Mouse (Mus musculus): ENCODE data around the gene Olfr15. TPM values are rescaled to one million over a fixed set of nuclear protein-coding genes. Genes with fewer than 3 reads are reported as not detected.
A peak's percentile ranks its signal among the peaks of the same experiment; 100 is the strongest.

Olfr15 gene
- polyA plus RNA-seq, 1 experiment, result not detected

DNA sequence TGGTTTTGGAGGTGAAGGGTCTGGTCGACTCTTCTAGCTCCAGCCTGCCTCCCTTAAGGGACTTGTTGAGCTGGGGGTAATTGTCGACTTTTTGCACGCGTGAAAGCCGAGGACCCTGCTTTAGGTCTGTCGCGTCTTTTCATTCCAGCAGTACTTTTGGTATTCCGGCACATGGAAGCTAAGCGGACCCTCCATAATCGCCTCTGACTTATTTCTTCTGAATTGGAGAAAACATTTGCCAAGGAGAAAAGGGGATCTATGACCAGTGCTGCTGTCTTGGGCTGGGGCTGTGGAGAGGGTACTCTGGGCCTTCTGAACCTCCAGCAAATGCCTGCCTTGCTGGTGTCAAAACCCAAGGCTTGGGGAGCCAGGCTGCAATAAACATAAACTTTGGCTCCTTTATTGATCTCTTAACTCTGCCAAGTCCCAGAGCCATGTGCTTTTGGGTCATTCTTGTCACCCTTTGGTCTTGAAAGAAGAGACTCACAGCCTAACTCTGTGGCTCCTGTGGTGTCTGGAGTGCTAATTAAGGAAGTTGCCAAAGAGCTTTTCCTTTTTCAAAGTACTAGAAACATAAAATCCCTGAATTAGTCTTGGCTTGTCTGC is 54.5 kb downstream of the Olfr15 start:
- no peak for TF ChIP-seq CTCF (IDR thresholded peaks at IDR 0.05; ENCODE audit: control insufficient read depth, insufficient read depth, low read length)
- H3K27ac ChIP-seq (ENCODE audit: control insufficient read depth, insufficient read depth, low read depth, low read length, poor library complexity), result peak overlapping the region; percentile 98
- under 1% methylated on average over 10 of the region's 10 CpGs for WGBS
- H3K4me3 ChIP-seq (replicated peaks; ENCODE audit: control insufficient read depth, low read depth, low read length), result peak overlapping the region; percentile 88
- H3K4me1 ChIP-seq (ENCODE audit: control insufficient read depth, insufficient read depth, low read length), result peaks cover 1% of the 10 kb centered on the region; the same call in 1 of the 2 replicates

DNA sequence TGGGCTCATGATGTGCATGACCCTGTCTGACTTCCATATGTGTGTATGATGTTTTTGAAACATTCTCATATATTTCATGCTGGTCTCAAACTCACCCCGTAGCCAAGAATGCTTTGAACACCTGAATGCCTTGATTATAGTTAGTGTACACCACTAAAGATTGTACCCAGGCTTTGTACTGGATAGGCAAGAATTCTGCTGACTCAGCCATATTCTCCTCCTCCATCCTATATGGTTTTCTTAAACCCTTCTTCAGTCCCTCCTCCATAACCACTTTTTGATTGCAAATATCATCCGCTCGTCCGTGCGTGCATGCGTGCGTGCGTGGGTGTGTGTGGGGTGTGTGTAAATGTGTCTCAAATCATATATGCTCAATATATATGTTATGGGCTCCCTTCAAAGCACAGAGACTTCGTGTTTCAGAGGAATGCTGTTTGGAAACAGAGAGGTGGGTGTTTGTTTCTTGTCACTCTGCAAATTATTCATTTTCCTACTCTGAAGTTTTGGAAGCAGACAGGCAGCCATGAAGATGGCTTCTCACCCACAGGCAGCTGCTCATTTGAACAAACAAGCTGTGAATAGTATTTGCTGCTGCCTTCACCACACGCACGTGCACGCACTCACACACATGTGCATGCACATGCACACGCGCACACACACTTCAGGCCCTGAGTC is 61.1 kb downstream of the Olfr15 start:
- Histone ChIP-seq H3K27ac (ENCODE audit: control insufficient read depth, insufficient read depth, low read depth, low read length, poor library complexity) (no peak overlapping the region), H3K4me1 (ENCODE audit: control insufficient read depth, insufficient read depth, low read length) (peaks cover 8% of the 10 kb centered on the region; the same call in 1 of the 2 replicates), H3K4me3 (replicated peaks; ENCODE audit: control insufficient read depth, low read depth, low read length) (no peak overlapping the region)
- TF ChIP-seq CTCF (IDR thresholded peaks at IDR 0.05; ENCODE audit: control insufficient read depth, insufficient read depth, low read length) (no peak), POLR2A (IDR thresholded peaks at IDR 0.05; ENCODE audit: borderline replicate concordance, control insufficient read depth, low read depth, low read length) (no peak)
- whole genome bisulfite sequencing, result 88% methylated on average over 14 of the region's 14 CpGs

GRCm38 (mm10) chr16:3893739-3894138 is 63.1 kb downstream of the Olfr15 start:
- H3K4me1 ChIP-seq (ENCODE audit: control insufficient read depth, insufficient read depth, low read length), result peaks cover 8% of the 10 kb centered on the region; the same call in 1 of the 2 replicates
- WGBS, result 44% methylated on average over 3 of the region's 3 CpGs
- no peak overlapping the region for H3K4me3 ChIP-seq (replicated peaks; ENCODE audit: control insufficient read depth, low read depth, low read length)
- peak overlapping the region; percentile 36 for H3K27ac ChIP-seq (ENCODE audit: control insufficient read depth, insufficient read depth, low read depth, low read length, poor library complexity)
- TF ChIP-seq POLR2A (IDR thresholded peaks at IDR 0.05; ENCODE audit: borderline replicate concordance, control insufficient read depth, low read depth, low read length) (no peak), CTCF (IDR thresholded peaks at IDR 0.05; ENCODE audit: control insufficient read depth, insufficient read depth, low read length) (no peak)

Other genes starting within 250 kb of the Olfr15 start
- not detected in 2 replicates for gene Olfr161, start 239.8 kb upstream of the Olfr15 start, polyA plus RNA-seq (2011; ENCODE audit: insufficient read depth, insufficient read length, low replicate concordance, missing spikeins)
- gene Mefv, start 112.8 kb upstream of the Olfr15 start, polyA plus RNA-seq (2011; ENCODE audit: insufficient read depth, insufficient read length, low replicate concordance, missing spikeins), result 2.2 and 11.8 TPM in 2 replicates
- gene Zfp263, start 86.8 kb upstream of the Olfr15 start, polyA plus RNA-seq (2011; ENCODE audit: insufficient read depth, insufficient read length, low replicate concordance, missing spikeins), result 11.9 and 14.8 TPM in 2 replicates
- 0.42 and 0.70 TPM in 2 replicates for gene Zfp174, start 16.4 kb downstream of the Olfr15 start, polyA plus RNA-seq (2011; ENCODE audit: insufficient read depth, insufficient read length, low replicate concordance, missing spikeins)
- 14.0 and 42.4 TPM in 2 replicates for gene Naa60, start 41.5 kb downstream of the Olfr15 start, polyA plus RNA-seq (2011; ENCODE audit: insufficient read depth, insufficient read length, low replicate concordance, missing spikeins)
- 4.8 and 19.2 TPM in 2 replicates for gene Zfp597, start 53.7 kb downstream of the Olfr15 start, polyA plus RNA-seq (2011; ENCODE audit: insufficient read depth, insufficient read length, low replicate concordance, missing spikeins)
- gene Gm20695, start 53.8 kb downstream of the Olfr15 start, polyA plus RNA-seq (2011; ENCODE audit: insufficient read depth, insufficient read length, low replicate concordance, missing spikeins), result not detected in 2 replicates
- 4.3 and 8.0 TPM in 2 replicates for gene 1700037C18Rik, start 77.8 kb downstream of the Olfr15 start, polyA plus RNA-seq (2011; ENCODE audit: insufficient read depth, insufficient read length, low replicate concordance, missing spikeins)
- gene Cluap1, start 77.9 kb downstream of the Olfr15 start, polyA plus RNA-seq (2011; ENCODE audit: insufficient read depth, insufficient read length, low replicate concordance, missing spikeins), result 5.5 and 12.5 TPM in 2 replicates
- gene Nlrc3, start 145.8 kb downstream of the Olfr15 start, polyA plus RNA-seq (2011; ENCODE audit: insufficient read depth, insufficient read length, low replicate concordance, missing spikeins), result 2.9 and 3.0 TPM in 2 replicates
- gene Slx4, start 172.9 kb downstream of the Olfr15 start, polyA plus RNA-seq (2011; ENCODE audit: insufficient read depth, insufficient read length, low replicate concordance, missing spikeins), result 9.5 and 14.5 TPM in 2 replicates
- 1.2 TPM in 1 of 2 replicates, not detected in the other for gene Dnase1, start 206.1 kb downstream of the Olfr15 start, polyA plus RNA-seq (2011; ENCODE audit: insufficient read depth, insufficient read length, low replicate concordance, missing spikeins)
- gene Trap1, start 246.9 kb downstream of the Olfr15 start, polyA plus RNA-seq (2011; ENCODE audit: insufficient read depth, insufficient read length, low replicate concordance, missing spikeins), result 21.3 and 47.1 TPM in 2 replicates

Measured in bone marrow, adult 2 months (tissue).